Mouse (Mus musculus): ENCODE results near the gene Zfp747. TPM values are rescaled to one million over a fixed set of nuclear protein-coding genes. Genes with fewer than 3 reads are reported as not detected.
"Not testable (repeated sequence)": the region's sequence is repeated elsewhere in the genome, so short reads cannot be mapped to it uniquely, and the experiment has no call there.

Zfp747 gene
- polyA plus RNA-seq (2017; shearing (Covaris generic)), result 10 to 100 TPM in 2 of 3 experiments, 1 to 10 TPM in 1; 9.9 to 11.0 (median 10.6) TPM

DNA sequence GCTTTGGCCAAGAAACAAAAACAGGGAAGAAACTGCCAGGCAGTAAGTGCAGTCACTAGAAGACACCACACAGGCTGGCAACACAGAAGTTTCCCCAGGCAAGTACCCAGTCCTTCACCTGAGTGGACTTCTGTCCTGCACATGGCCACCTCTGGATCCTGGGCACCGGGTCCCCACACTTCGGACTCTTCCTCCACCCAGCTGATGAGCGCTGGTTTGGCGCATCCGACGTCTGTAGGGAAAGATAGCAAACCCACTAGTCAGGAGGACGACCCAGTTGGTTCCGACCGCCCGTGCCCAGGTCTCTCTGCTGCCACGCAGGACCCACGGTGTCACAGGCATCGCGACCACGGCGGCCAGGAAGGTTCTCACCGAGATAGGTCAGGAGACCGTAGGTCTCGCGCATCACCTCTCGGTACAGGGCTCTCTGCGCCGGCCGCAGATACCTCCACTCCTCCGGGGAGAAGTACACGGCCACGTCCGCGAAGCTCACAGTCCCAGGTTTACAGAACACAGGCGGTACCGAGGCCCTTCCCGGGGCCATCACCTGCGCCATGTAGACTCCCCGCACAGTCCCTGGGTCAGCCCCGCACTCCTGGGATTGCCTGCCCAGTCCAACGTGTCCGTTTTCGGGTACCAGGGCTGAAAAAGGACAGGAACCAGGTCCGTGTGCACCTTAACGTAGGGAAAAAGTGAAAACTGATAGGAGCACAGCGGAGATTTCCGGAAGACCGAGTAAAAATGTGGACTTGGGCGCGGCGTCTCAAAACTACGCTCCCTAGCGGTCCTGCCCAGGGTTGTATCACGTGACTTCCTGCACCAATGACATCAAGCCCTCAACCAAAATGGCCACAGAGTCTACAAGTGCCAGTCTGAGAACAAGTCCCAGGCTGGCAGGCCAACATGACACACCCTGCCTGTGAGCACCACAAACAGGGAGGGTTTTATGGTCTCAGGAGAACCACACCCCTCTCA is at the start of gene Zfp747:
TSS of gene Zfp747 (minus strand) at position 780 of the 975 bp plus-strand sequence.
- peak; percentile 98 for ATAC-seq

- ATAC-seq, result no peak
These were observed 49.4 kb upstream of the Zfp747 start for GRCm38 (mm10) chr7:127425291-127425690.

GRCm38 (mm10) chr7:127422247-127422646 is 46.4 kb upstream of the Zfp747 start:
- no peak for ATAC-seq

- ATAC-seq, result peak; percentile 99
These were observed 45.7 kb upstream of the Zfp747 start, which contains the start of gene Zfp688 for GRCm38 (mm10) chr7:127421388-127422191. TSS of gene Zfp688 (minus strand) at chr7:127422068.

DNA sequence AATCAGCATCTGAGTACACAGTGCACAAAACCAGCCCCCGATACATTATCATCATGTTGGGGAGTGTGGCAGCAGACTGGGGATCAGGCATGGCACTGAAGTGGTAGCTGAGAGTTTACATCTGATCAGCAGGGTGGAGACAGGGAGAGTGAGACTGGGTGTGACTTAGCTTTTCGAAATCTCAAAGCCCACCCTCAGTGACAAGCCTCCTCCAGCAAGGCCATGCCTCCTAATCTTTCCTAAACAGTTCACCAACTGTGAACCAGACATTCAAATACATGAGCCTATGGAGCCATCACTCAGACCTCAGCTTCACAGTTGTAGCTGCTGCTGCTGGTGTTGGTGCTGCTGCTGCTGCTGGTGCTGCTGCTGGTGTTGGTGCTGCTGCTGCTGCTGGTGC is 35.6 kb upstream of the Zfp747 start:
- no peak for ATAC-seq

DNA sequence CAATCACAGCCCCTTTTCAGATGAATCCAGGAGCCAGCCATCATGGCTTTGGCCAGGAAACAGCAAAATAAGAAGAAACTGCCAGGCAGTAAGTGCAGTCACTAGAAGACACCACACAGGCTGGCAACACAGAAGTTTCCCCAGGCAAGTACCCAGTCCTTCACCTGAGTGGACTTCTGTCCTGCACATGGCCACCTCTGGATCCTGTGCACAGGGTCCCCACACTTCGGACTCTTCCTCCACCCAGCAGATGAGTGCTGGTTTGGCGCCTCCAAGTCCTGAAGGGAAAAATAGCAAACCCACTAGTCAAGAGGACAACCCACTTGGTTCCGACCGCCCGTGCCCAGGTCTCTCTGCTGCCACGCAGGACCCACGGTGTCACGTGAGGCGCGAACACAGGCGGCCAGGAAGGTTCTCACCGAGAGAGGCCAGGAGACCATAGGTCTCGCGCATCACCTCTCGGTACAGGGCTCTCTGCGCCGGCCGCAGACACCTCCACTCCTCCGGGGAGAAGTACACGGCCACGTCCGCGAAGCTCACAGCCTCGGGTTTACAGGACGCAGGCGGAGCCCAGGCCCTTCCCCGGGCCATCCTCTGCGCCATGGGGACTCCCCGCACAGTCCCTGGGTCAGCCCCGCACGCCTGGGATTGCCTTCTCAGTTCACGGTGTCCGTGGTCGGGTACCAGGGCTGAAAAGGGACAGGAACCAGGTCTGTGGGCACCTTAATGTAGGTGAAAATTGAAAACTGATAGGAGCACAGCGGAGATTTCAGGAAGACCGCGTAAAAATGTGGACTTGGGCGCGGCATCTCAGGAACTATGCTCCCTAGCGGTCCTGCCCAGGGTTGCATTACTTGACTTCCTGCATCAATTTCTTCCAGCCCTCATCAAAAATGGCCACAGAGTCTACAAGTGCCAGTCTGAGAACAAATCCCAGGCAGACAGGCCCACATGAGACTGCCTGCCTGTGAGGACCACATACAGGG is 30.4 kb upstream of the Zfp747 start, which contains the start of gene Zfp764:
TSS of gene Zfp764 (minus strand) at position 821 of the 986 bp plus-strand sequence.
- peak; percentile 97 for ATAC-seq

GRCm38 (mm10) chr7:127404101-127404500 is 28.3 kb upstream of the Zfp747 start:
- ATAC-seq, result not testable (repeated sequence)

DNA sequence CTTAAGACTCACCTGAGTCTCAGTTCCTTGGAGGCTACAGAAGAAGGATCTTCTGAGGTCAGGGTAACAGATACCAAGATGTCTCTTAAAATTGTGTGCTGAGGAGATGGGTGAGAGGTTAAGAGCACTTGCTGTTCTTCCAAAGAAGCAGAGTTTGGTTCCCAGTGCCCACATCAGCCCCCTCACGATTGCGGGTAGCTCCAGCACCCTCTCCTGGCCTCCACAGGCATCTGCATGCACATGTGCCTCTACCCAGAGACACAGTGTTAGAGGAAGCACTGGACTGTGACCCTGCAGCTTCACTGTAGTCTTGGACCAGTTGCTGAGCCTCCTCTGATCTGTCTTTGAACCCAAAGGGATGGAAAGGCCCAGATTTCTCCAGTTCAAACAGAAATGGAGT is 27.1 kb upstream of the Zfp747 start:
- no peak for ATAC-seq

DNA sequence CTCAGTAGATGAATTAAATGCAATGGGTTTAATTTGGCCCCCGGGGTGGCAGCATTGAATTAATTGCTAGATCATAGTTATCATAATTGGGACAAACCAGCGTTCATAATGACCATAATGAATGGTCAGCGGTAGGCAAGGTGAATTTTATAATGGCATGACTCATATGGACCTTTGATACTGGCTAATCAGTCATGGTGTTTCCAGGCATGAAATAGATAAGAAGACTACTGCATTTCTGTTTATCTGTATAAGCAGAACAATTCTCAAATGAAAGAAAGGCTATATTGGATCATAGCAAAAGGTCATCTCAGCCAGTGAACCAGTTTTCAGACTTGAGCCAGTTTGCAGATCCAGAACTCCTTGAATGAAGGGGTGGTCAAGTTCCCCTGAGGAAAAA is 24.5 kb upstream of the Zfp747 start:
- ATAC-seq, result no peak

DNA sequence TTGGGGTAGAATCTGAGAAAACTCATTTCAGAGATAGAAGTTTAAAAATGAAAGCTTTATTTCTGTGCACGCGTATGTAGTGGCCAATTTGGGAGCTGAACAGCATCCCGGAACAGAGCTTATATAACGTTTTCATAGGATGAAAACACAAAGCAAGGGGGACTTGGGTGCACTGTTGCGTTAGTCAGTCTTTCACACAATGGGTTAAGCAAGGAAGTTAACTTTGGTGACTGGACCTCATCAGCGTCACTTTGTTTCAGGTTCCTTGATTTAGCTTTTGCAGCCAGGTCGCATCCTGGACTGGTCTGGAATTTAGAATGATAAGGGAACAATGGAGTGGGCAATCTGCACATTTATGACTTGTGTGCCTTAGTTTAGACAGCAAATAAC is 18.1 kb upstream of the Zfp747 start:
- peak; percentile 17 for ATAC-seq

- ATAC-seq, result peak; percentile 92
These were observed 17.5 kb upstream of the Zfp747 start, which contains the start of gene E430018J23Rik for GRCm38 (mm10) chr7:127393157-127393943. TSS of gene E430018J23Rik (minus strand) at chr7:127393629.

DNA sequence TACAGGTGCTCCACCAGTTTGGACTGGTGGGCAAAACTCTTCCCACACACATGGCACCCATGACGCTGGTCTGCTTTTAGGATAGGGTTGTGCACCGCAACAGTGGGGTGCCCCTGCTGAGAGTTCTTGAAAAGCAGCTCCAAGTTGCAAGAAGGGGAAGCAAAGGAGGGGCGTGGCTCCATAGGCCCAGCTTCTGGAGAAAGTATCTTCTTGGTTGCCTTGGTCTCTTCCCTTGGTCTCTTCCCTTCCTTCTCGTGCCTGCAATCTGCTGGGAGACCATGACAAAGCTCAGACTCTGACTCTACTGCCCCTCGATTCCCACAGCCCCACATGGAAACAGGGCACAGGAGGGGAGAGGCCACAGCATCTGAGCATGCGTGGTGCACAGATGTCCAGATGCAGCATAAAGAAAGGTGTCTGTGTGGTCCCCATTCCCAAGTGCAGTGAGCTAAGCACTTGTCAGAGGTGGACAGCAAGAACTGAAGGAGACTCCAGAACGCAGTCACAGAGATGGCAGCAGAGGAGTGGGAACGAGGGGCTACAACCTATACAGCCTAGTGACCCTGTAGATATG is 16.5 kb upstream of the Zfp747 start:
- ATAC-seq, result no peak

- no peak for ATAC-seq
These were observed 15.7 kb upstream of the Zfp747 start for GRCm38 (mm10) chr7:127391538-127391937.

DNA sequence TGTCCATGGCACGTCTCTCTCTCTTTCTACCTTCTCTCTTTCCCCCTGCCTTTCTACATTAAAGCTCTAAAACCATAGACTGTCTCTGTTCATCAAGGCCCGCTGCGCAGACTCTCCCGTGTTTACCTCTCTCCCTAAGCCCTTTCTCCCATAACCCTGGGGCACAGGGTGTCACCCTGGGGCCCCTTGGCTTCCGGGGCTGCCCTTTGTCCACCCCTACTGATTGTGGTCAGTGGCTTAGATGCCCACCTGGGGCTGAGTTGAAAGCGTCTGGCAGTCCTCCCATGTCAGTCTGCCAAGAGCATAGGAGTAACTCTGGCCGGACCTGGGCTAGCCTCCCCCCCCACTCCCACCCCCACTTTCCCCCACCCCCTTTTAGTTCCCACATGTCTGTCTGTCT is 14.5 kb upstream of the Zfp747 start:
- ATAC-seq, result no peak

DNA sequence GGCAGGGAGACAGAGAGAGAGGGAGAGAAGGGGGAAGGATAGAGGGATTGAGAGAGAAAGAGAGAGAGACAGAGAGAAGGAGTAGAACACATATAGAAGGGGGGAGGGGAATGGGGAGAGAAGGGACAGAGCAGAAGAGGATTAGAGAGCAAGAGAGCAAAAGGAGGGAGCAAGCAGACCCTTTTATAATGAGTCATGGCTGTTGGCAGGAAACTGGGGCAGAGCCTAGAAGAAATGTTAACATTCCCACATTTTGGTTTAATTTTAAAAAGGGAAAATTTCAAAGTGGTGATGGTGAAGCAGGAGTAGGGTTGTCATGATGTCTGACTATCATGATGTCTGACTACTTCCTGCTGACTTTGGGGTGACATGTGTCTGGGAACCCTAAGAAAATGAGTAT is 12.4 kb upstream of the Zfp747 start:
- not testable (repeated sequence) for ATAC-seq

- peak; percentile 98 for ATAC-seq
These were observed 11.0 kb upstream of the Zfp747 start, which contains the start of gene 9130019O22Rik for GRCm38 (mm10) chr7:127386641-127387392. TSS of gene 9130019O22Rik (minus strand) at chr7:127387166.

DNA sequence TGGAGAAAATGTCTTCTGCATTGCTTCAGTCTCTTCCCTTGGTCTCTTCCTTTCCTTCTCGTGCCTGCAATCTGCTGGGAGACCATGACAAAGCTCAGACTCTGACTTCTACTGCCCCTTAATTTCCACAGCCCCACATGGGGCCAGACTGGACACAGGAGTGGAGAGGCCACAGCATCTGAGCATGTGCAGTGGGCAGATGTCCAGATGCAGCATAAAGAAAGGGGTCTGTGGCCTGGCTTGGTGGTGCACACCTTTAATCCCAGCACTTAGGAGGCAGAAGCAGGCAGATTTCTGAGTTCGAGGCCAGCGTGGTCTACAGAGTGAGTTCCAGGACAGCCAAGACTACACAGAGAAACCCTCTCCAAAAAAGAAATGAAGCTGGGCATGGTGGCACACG is 9.7 kb upstream of the Zfp747 start:
- ATAC-seq, result not testable (repeated sequence)

GRCm38 (mm10) chr7:127378310-127378921 is 2.6 kb upstream of the Zfp747 start:
- no peak for ATAC-seq

DNA sequence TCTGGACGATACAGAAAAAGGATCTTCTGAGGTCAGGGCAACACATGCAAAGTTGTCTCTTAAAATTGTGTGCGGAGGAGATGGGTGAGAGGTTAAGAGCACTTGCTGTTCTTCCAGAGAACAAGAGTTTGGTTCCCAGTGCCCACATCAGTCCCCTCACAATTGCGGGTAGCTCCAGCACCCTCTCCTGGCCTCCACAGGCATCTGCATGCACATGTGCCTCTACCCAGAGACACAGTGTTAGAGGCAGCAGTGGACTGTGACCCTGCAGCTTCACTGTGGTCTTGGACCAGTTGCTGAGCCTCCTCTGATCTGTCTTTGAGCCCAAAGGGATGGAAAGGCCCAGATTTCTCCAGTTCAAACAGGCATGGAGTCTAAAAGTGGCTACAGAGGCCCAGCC is 4.0 kb downstream of the Zfp747 start:
- ATAC-seq, result not testable (repeated sequence)

Measured in inflammation-experienced regulatory T-cells, adult 6 months (primary cell).